Mouse (Mus musculus): ENCODE measurements around the gene Atp11c. TPM values are rescaled to one million over a fixed set of nuclear protein-coding genes. Genes with fewer than 3 reads are reported as not detected.

Atp11c gene
- polyA plus RNA-seq, 2 experiments = 3.4 to 4.9 TPM

GRCm38 (mm10) chrX:60178744-60179458 lies 413.6 kb downstream of the Atp11c start, which contains the start of gene Mcf2:
Mcf2 (minus strand) TSS chrX:60179089.
- Histone ChIP-seq H3K9me3 (ENCODE audit: control insufficient read depth, low read length) (no peaks in the 10 kb centered on the region), H3K27ac (no peak within 1 kb of the TSS), H3K4me3 (ENCODE audit: insufficient read depth in 1 of 2, low read depth in 2 of 2, low read length in 2 of 2) (no peak within 1 kb of the TSS), H3K9ac (replicated peaks) (no peak within 1 kb of the TSS), H3K4me2 (ENCODE audit: low read depth) (no peak within 1 kb of the TSS), H3K4me1 (replicated peaks; ENCODE audit: control insufficient read depth in 2 of 2, insufficient read depth in 2 of 2, low read length in 1 of 2) (no peaks in the 10 kb centered on the region), H3K27me3 (ENCODE audit: control insufficient read depth, insufficient read depth, low read length) (peaks cover 4% of the 10 kb centered on the region), H3K36me3 (replicated peaks; ENCODE audit: control insufficient read depth, insufficient read depth, low read depth) (no peaks in the 10 kb centered on the region)
- TF ChIP-seq CTCF (IDR thresholded peaks at IDR 0.05; ENCODE audit: low read depth) = no peak
- TF ChIP-seq EP300 (IDR thresholded peaks at IDR 0.05; ENCODE audit: low read depth) = no peak
- ATAC-seq (ENCODE audit: insufficient read depth) (no peak), DNase-seq (ENCODE audit: low read depth in 3 of 3, low spot score in 3 of 3) (no peak)
- whole genome bisulfite sequencing (ENCODE audit: insufficient replicate concordance) = 11% methylated on average over 28 of the region's 28 CpGs

- no peak overlapping the region for H3K9ac ChIP-seq (replicated peaks)
- ATAC-seq (ENCODE audit: insufficient read depth) = no peak
- no peak for DNase-seq (ENCODE audit: low read depth in 3 of 3, low spot score in 3 of 3)
- 10% methylated on average over 19 of the region's 19 CpGs for WGBS (ENCODE audit: insufficient replicate concordance)
- H3K4me1 ChIP-seq (replicated peaks; ENCODE audit: control insufficient read depth in 2 of 2, insufficient read depth in 2 of 2, low read length in 1 of 2) = no peaks in the 10 kb centered on the region
- H3K27ac ChIP-seq = no peak overlapping the region
- no peaks in the 10 kb centered on the region for H3K36me3 ChIP-seq (replicated peaks; ENCODE audit: control insufficient read depth, insufficient read depth, low read depth)
- no peaks in the 10 kb centered on the region for H3K9me3 ChIP-seq (ENCODE audit: control insufficient read depth, low read length)
- no peak for TF ChIP-seq CTCF (IDR thresholded peaks at IDR 0.05; ENCODE audit: low read depth)
- H3K27me3 ChIP-seq (ENCODE audit: control insufficient read depth, insufficient read depth, low read length) = peaks cover 4% of the 10 kb centered on the region
- no peak overlapping the region for H3K4me3 ChIP-seq (ENCODE audit: insufficient read depth in 1 of 2, low read depth in 2 of 2, low read length in 2 of 2)
- H3K4me2 ChIP-seq (ENCODE audit: low read depth) = no peak overlapping the region
These were observed 414.3 kb downstream of the Atp11c start for GRCm38 (mm10) chrX:60178025-60178743.

MicroRNA genes within 50 kb of the gene (microRNA counts, 519-probe panel; counts per million panel counts)
- microRNA mmu-miR-505 = 69.9 counts per million

Small RNA genes lying within 50 kb of the gene (microRNA-seq; reads per million reads assigned to microRNA genes)
- 84.1 reads per million, percentile 46 among the genes with 10 or more reads in this experiment for gene Mir505

Other genes with a start within 250 kb of the Atp11c start
- gene Gm7073, start 53.4 kb downstream of the Atp11c start, polyA plus RNA-seq (2012; rRNA removed) = not detected in 2 replicates
- not detected in 2 replicates for gene Gm7073, start 53.4 kb downstream of the Atp11c start, polyA plus RNA-seq (2014; fragmentation: Nextera tagmentation; extraction: Ambion mirVana)

All from liver, embryonic 14.5 days (tissue).